Mouse (Mus musculus): Measurements from ENCODE around the gene Ncam1. TPM values are rescaled to one million over a fixed set of nuclear protein-coding genes. Genes with fewer than 3 reads are reported as not detected.

Gene Ncam1
- total RNA-seq, 2 experiments from 2014 or later: 0.14 TPM; not detected in 1

DNA sequence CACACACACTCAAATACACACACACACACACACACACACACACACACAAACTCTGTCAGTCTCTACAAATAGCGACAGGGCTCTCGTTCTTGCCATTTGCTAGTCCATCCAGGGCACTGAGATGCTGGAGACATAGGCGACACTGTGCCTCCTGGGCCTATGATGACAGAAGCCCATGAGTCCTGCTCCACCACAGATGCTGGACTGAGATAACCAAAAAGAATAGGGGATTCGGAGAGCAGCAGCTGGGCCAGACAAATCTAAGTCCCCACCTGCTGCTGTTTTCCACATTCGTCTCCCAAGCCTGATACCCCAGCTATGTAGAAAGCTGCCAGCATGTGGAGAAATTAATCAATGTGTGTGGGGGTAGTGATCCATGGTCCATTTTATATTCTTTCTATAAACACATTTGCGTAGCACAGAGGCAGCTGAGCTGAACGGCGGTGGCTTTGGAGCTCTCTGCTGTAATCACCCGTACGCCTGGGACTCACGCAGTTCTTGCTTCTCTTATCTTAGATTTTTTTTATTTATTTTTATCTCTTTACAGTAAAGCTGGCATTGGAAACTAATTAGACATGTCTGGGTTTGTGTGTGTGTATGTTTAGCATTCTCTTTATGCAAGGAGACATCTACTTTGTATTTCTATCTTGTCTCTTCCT, 162.9 kb downstream of the Ncam1 start:
- no peak for ATAC-seq (replicated peaks; ENCODE audit: low FRiP score, low TSS enrichment, poor library complexity, severe bottlenecking)

DNA sequence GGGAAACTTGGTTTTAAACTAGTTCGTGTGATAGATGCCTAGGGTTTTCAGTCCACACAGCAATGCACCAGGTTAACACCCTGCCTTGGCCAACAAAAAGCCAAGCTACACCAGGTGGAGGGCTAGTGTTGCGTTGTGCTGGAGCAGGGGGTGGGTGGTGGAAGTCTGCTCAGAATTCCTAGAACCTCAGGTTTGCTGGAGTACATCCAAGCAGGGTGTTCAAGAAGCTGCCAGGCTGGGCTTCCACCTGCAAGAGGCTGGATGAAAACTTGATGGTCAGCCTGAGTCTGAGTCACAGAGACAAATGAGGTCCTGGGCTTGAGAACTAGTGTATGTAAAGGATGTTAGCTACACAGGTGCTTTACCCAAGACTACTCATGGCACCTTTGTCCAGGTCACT, 166.1 kb downstream of the Ncam1 start:
- no peak for ATAC-seq (replicated peaks; ENCODE audit: low FRiP score, low TSS enrichment, poor library complexity, severe bottlenecking)

DNA sequence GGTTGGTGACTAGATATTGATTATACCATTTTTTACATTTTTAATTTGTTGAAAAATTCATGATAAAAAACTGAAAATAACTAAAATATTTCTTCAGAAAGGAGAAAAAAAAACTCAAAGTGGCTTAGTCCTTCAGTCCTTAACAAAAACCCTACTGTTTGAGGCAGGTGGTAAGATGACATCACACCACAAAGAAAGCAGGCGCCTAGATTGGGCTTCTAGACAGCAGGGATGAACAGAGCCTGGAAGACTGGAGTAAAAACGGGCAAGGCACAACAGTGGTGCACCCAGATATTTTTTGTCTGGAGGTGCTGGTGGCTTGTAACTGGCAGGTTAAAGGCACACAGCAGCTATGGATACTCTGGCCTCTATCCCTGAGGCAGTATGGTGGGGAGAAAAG, 168.4 kb downstream of the Ncam1 start:
- no peak for ATAC-seq (replicated peaks; ENCODE audit: low FRiP score, low TSS enrichment, poor library complexity, severe bottlenecking)

DNA sequence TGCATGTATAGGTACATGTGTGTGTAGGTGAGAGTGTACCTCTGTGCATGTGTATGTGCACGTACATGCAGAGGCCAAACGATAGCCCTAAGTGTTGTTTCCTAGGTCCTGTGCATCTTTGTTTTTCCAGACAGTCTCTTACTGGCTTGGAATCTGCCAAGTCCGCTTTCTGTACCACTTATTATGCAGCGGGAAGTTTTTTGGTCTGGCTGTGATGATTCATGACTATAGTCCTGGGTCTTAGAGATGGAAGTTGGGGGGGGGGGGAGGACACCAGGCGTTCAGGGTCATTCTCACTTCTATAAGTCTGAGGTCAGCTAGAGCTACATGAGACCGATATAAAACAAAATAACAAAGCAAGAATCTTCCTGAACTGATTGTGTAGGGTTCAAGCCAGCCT, 173.8 kb downstream of the Ncam1 start:
- no peak for ATAC-seq (replicated peaks; ENCODE audit: low FRiP score, low TSS enrichment, poor library complexity, severe bottlenecking)

DNA sequence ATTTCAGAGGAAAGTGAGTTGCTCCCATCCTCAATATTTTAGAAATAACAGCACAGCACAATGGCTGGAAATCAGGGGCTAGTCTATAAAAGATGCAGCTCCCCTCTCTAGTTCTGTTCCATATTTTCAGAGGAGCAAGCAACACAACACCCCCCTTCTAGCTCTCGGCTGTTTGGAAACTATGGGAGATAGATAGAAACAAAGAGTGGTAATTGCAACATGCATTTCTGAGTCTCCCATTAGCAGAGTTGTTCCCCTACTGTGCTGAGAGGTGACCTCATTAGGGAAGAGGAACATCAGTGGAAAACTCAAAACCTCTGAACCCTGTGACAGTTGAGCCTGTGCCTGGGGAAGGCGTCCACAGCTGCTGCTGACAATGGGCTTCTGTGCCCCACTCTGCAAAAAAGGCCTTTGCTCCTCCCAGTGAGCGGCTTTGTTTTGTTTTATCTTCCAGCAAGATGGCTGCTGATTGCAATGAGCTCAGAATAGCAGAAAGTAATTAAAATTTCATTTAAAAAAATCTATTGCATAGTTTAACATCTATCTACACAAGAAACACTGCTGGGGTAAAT, 174.7 kb downstream of the Ncam1 start:
- ATAC-seq (replicated peaks; ENCODE audit: low FRiP score, low TSS enrichment, poor library complexity, severe bottlenecking): no peak

DNA sequence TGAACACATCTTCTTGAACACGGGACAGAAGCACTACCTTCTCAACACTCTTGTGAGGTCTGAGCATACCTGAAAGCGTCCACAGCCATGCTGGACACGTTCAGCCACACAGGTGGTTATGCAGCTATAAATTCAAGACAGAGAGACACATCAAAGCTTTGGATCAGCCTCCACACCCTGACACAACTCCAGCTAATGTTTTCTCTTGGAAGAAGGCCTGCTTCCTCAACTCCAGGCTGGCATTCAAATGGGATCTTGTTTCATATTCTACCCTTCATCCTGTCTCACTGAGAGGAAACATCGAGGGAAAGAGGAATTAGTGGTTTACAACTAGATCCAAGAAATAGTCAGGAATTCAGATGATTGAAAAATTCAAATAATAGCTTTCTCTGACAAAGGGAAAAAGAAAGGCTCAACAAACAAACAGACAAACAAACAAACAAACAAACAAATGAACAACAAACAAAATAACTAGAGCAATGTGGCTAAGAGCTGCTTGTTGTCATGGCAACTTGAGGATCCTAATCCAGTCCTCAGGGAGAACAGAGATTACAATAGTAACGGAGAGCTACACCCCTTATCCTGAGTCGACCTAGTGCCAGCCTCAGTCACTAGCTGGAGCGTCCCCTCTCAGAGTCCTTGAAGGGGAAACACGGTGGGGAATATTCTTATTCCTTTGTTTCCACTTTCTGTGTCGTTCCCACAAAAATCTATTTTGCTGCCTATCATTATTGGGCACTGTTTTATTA, 175.6 kb downstream of the Ncam1 start:
- no peak for ATAC-seq (replicated peaks; ENCODE audit: low FRiP score, low TSS enrichment, poor library complexity, severe bottlenecking)

DNA sequence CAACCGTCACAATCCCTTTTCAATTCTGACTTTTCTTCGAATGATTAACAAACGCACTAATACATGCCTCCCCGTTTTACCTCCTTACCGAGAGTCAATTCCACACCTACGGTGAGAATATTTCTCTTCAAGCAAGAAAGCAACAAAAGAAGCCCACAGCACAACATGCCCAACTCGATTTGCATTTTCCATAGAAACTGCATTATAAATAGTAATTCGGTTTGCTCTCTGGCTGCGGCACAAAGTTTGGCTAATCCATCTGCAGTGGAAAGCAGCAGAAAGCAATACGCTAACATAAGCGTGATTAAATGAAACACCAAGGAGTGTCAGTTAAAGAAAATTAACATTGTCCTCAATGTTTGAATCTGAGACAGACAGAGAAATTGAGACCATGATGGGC, 177.0 kb downstream of the Ncam1 start:
- no peak for ATAC-seq (replicated peaks; ENCODE audit: low FRiP score, low TSS enrichment, poor library complexity, severe bottlenecking)

DNA sequence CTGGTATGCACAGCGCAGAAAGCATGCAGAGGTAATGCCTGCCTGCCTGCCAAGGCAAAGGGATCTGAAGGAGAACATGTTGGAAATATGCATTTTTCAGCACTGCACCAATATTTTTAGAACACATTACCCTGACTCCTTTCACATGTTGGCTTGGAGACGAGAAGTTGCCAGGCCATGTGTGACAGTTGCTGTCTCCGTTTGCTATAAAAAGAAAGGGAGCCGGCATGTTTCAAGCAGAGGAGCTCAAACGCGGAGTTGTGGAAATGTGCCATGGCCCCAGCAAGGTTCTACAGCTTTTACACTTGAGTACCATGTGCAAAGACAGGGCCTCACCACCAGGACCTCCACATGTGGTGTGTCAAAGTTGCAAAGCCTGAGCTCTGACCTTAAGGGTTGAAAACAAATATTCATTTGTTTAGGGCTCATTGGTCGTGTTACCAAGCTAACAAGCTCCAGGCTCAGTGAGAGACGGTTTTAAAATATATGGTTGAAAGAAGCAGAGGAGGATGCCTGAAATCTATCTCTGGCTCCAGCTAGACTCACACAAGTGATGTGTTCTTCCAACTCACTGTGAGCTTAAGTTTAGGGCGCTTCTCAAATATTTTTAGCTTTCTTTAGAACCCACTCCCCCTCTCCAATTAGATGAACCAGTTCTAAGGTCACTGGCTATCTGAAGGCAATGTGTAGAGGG, 179.9 kb downstream of the Ncam1 start:
- no peak for ATAC-seq (replicated peaks; ENCODE audit: low FRiP score, low TSS enrichment, poor library complexity, severe bottlenecking)

DNA sequence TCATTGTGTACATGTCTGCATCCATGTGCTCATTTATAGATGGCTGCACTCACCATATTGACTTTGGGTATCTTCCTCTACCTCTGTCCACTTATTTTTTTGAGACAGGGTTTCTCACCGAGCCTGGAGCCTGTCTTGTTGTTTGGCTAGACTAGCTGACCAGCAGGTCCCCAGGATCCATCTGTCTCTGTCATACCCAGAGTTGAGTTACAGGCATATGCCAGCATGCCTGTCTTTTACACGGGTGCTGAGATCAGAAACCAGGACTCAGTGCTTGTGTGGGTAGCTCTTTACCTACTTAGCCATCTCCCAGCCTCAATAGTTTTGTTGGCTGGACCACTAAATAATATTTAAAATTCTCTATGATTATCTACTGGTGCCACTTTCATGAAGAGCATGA, 180.5 kb downstream of the Ncam1 start:
- ATAC-seq (replicated peaks; ENCODE audit: low FRiP score, low TSS enrichment, poor library complexity, severe bottlenecking): no peak

DNA sequence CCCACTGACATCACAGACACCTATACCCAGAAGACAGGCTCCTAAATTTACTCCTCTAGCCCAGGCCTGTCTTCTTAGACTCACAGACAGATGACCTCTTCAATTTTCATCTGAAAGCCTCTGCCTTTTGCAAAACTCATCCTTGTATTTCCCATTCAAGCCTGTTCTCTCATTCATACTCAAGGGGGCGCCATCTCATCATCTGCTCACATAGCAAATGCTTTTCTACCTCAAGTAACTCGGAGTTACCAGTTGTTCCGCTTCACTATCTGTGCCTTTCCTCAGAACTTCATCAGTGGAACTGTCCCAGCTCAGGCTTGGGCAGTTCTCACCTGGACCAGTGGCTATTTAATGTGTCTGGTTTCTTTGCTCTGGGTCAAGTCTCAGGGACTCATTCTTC, 181.5 kb downstream of the Ncam1 start:
- ATAC-seq (replicated peaks; ENCODE audit: low FRiP score, low TSS enrichment, poor library complexity, severe bottlenecking): no peak

DNA sequence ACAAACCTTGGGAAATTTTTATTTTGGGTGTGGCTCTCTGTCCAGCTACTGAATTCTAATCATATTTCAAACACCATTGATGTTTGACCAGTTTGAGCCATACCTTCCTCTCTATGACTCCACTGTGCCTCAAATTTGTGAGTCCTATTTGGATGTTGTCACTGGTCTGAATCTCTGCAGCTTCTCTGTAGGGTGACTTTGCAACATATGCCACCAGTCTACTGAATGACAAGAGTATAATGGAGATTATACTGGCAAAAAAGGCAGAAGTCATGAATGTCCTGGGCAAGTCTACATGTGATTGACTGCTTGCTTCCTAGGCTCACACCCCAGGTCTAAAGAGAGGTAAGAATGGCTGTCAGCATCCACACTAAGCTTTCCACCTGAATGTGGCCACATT, 186.3 kb downstream of the Ncam1 start:
- no peak for ATAC-seq (replicated peaks; ENCODE audit: low FRiP score, low TSS enrichment, poor library complexity, severe bottlenecking)

DNA sequence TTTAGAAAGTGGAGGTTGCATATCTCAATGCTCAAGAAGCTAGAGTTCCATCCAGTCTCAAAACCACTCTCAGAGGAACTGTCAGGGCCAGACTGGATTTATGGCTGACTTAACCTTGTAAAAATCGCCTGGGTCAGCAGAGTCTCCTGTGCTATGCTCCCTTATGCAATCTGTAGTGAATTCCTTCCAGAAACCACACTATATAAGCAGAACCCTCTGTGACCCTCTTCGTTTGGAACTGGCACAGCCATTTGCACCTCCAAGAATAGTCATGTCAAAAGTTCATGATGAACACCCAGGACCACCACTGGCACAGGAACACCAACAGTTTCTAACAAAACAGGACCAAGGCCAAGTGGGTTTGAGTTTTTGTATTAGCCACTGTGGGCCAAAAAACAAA, 190.5 kb downstream of the Ncam1 start:
- ATAC-seq (replicated peaks; ENCODE audit: low FRiP score, low TSS enrichment, poor library complexity, severe bottlenecking): no peak

DNA sequence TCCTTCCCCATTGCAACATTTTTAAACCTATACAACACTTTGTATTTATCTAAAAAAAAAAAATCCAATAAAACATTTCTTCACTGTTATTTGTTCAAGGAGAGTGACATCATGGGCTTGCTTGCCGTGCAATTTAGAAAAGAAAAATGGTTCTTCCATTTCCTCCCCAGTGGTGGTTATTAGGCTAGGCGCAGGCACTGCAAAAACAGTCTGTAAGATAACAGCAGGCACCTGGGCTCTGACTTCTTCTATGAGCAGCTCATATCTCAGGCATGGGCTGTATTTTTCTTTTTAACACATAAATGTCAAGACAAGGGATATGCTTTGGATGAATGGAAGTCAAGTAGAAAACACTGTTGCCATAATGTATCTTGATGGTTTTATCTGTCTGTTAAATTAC, 192.0 kb downstream of the Ncam1 start:
- no peak for ATAC-seq (replicated peaks; ENCODE audit: low FRiP score, low TSS enrichment, poor library complexity, severe bottlenecking)

DNA sequence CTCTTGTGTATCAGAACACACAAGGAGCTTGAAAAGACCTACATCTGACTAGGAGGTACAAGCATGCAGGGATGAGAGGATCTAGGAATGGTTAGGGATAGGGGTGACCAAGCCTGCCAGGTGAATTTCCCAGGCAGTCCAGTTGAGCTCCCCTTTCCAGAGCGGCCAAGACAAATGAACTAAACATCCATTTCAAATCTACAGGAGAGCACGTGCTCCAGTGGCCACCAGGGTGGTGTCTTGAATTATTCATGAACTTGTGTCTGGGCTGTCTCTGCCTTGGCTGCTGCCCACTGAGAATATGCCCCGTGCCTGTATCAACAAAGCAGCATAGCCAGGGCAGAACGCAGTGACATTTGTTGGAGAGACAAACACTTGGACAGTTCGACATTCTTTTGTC, 192.4 kb downstream of the Ncam1 start:
- no peak for ATAC-seq (replicated peaks; ENCODE audit: low FRiP score, low TSS enrichment, poor library complexity, severe bottlenecking)

DNA sequence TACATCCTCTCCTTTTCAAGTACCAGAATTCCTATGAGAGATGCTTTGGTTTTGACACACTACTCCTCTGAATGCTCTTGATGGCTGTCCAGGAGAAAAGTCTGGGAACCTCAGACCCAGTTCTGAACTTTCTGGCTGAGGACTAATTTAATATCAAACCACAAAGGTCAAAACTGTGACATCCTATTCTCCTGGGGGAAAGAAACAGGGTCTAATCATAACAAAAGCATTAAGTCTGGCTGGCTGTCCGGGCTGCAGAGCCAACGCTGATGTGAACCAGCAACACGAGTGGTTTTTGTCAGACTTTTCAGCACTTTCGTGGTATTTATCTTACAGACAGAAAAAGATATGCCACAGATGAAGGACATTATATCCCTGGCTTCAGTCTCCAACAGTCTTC, 192.9 kb downstream of the Ncam1 start:
- no peak for ATAC-seq (replicated peaks; ENCODE audit: low FRiP score, low TSS enrichment, poor library complexity, severe bottlenecking)

DNA sequence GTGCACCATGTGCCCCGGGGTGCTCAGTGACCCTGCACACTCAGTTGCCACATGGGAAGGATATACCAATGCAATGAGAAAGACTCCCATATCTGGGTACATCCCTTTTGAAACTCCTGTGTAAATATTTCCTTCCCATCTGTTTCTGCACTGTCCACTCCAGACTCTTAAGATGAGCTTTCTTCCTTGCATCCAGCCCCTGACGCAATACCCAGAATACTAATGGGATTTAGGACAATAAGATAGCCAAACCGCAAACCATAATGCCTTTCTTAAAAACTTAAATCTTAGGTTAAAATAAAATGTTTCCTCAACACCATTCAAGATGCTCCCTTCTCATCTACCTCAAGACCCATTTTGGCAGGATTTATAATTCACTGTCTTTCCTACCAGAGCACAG, 193.4 kb downstream of the Ncam1 start:
- no peak for ATAC-seq (replicated peaks; ENCODE audit: low FRiP score, low TSS enrichment, poor library complexity, severe bottlenecking)

DNA sequence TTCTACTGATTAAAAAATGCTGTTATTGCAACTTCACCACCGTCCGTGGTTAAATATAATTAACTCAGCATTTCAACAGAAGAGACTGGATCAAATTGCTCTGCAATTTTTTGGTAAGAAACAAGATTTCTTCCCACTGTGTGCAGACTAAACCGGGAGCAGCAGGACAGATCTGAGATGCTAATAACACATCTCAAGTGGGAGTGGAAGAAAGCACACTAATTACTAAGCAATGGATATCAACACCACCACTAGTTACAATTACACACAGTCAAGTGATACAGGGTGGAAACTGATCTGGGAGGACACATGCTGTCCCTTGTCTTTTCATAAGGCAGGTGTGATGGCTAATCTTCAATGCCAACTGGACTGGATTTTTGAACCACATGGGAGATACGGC, 197.5 kb downstream of the Ncam1 start:
- ATAC-seq (replicated peaks; ENCODE audit: low FRiP score, low TSS enrichment, poor library complexity, severe bottlenecking): no peak

DNA sequence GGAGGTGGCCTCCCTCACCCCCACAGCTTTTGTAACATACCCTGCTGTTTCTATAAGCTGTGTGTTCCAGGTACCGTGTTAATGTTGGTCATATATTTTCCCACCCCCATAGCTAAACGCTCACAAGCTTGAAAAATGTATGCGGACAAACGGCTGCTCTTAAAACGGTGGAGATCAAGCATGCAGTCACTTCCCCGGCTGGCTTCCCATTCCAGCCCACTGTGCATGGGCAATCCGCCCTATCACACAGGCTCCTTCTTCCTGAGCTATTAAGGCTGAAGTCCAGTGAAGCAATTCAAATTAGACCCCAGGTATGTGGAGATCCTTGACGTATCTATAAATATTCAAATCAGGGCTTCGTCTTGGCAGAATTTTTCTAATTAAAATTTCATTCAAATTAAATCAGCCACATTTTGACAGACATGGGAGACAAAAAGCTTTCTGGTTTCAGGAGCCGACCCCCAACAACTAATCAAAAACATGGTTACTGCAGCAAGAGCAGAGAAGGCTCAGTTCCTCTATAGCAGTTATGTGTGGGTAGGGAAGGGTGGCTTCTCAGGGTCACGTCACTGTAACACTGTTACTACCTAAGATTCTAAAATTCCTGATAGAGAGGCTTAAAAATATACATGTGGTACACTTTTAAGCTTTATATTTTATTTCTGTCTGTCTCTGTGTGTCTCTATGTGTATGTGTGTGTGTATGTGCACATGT, 202.9 kb downstream of the Ncam1 start:
- no peak for ATAC-seq (replicated peaks; ENCODE audit: low FRiP score, low TSS enrichment, poor library complexity, severe bottlenecking)

DNA sequence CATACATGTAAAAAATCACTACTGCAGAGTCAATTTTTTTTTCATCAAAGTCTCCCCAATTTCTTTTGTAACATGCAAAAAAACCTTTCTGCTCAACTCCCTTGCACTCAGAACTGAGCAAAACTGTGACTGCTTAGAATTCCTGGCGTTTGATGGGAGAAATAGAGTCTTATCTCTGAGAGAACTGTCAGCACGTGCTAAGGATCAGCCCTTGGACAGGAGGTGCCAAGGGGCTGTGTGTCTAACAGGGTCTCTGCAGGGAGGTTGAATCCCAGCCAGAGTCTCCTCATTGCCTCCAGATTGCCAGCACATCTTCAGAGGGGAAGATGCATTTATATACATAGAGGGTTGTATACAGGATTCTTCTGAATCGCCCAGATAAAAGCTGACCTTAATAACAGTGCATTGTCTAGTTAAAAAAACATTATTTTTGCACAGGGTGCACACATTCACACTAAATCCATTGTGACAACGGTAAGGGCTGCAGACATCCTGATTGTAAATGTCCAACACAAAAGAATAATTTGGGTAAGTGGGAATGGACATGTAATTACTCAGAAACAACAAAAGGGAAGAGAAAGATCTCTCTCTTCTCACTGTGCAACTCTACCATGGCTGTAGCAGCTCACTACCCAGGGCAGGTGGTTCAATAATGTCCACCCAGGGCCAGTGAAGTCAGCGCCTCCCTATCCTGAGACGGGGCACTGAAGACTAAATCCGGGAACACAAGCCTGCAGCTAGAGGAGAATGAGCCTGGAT, 203.7 kb downstream of the Ncam1 start:
- ATAC-seq (replicated peaks; ENCODE audit: low FRiP score, low TSS enrichment, poor library complexity, severe bottlenecking): no peak
